Mouse (Mus musculus): ENCODE results near the gene Sox13. TPM values are rescaled to one million over a fixed set of nuclear protein-coding genes. Genes with fewer than 3 reads are reported as not detected.

The Sox13 gene
- 4.0 and 5.2 TPM in 2 replicates for polyA plus RNA-seq (2014; fragmentation: Nextera tagmentation; extraction: Ambion mirVana)

- peak; percentile 75 for ATAC-seq (ENCODE audit: low read depth)
- peak within 1 kb of the TSS; percentile 62 for H3K4me3 ChIP-seq (ENCODE audit: low read depth, low read length)
- H3K27ac ChIP-seq (ENCODE audit: low read depth, low read length): peak within 1 kb of the TSS; percentile 76
- under 1% methylated on average over 89 of the region's 128 CpGs for WGBS
- peak within 1 kb of the TSS; percentile 98 for H3K4me2 ChIP-seq (ENCODE audit: low read depth, low read length)
- no peaks in the 10 kb centered on the region for H3K9me3 ChIP-seq (ENCODE audit: control insufficient read depth, low read length)
- H3K4me1 ChIP-seq (ENCODE audit: control insufficient read depth, insufficient read depth, low read length): 0 out of 2 replicates have a peak, but pooled peaks cover 6% of the 10 kb centered on the region
- no peaks in the 10 kb centered on the region for H3K27me3 ChIP-seq (ENCODE audit: control insufficient read depth, insufficient read depth, low read length)
- no peaks in the 10 kb centered on the region for H3K36me3 ChIP-seq (ENCODE audit: control insufficient read depth, insufficient read depth, low read length)
- peak within 1 kb of the TSS; percentile 77 for H3K9ac ChIP-seq (replicated peaks; ENCODE audit: low read depth, low read length)
Observed at GRCm38 (mm10) chr1:133423543-133424480, at the start of gene Sox13. Sox13 (minus strand) TSS chr1:133424377.

- H3K9ac ChIP-seq (replicated peaks; ENCODE audit: low read depth, low read length): no peak overlapping the region
- H3K36me3 ChIP-seq (ENCODE audit: control insufficient read depth, insufficient read depth, low read length): no peaks in the 10 kb centered on the region
- H3K4me1 ChIP-seq (ENCODE audit: control insufficient read depth, insufficient read depth, low read length): no peaks in the 10 kb centered on the region
- no peak overlapping the region for H3K4me3 ChIP-seq (ENCODE audit: low read depth, low read length)
- no peak for ATAC-seq (ENCODE audit: low read depth)
- no peak overlapping the region for H3K4me2 ChIP-seq (ENCODE audit: low read depth, low read length)
- WGBS: 62% methylated on average over 2 of the region's 2 CpGs
- no peaks in the 10 kb centered on the region for H3K27me3 ChIP-seq (ENCODE audit: control insufficient read depth, insufficient read depth, low read length)
- no peaks in the 10 kb centered on the region for H3K9me3 ChIP-seq (ENCODE audit: control insufficient read depth, low read length)
- H3K27ac ChIP-seq (ENCODE audit: low read depth, low read length): no peak overlapping the region
Observed at GRCm38 (mm10) chr1:133471556-133471955, 47.4 kb upstream of the Sox13 start.

- 74% methylated on average over 7 of the region's 7 CpGs for WGBS
- no peaks in the 10 kb centered on the region for H3K9me3 ChIP-seq (ENCODE audit: control insufficient read depth, low read length)
- ATAC-seq (ENCODE audit: low read depth): no peak
- H3K36me3 ChIP-seq (ENCODE audit: control insufficient read depth, insufficient read depth, low read length): no peaks in the 10 kb centered on the region
- no peak overlapping the region for H3K4me3 ChIP-seq (ENCODE audit: low read depth, low read length)
- H3K4me2 ChIP-seq (ENCODE audit: low read depth, low read length): no peak overlapping the region
- H3K27me3 ChIP-seq (ENCODE audit: control insufficient read depth, insufficient read depth, low read length): no peaks in the 10 kb centered on the region
- no peaks in the 10 kb centered on the region for H3K4me1 ChIP-seq (ENCODE audit: control insufficient read depth, insufficient read depth, low read length)
- H3K9ac ChIP-seq (replicated peaks; ENCODE audit: low read depth, low read length): no peak overlapping the region
- H3K27ac ChIP-seq (ENCODE audit: low read depth, low read length): no peak overlapping the region
Observed at GRCm38 (mm10) chr1:133471086-133471485, 46.9 kb upstream of the Sox13 start.

- WGBS: 17% methylated on average over 10 of the region's 10 CpGs
- H3K36me3 ChIP-seq (ENCODE audit: control insufficient read depth, insufficient read depth, low read length): no peaks in the 10 kb centered on the region
- H3K27ac ChIP-seq (ENCODE audit: low read depth, low read length): no peak overlapping the region
- no peak for ATAC-seq (ENCODE audit: low read depth)
- H3K27me3 ChIP-seq (ENCODE audit: control insufficient read depth, insufficient read depth, low read length): no peaks in the 10 kb centered on the region
- no peak overlapping the region for H3K4me2 ChIP-seq (ENCODE audit: low read depth, low read length)
- H3K4me1 ChIP-seq (ENCODE audit: control insufficient read depth, insufficient read depth, low read length): no peaks in the 10 kb centered on the region
- H3K9ac ChIP-seq (replicated peaks; ENCODE audit: low read depth, low read length): no peak overlapping the region
- no peaks in the 10 kb centered on the region for H3K9me3 ChIP-seq (ENCODE audit: control insufficient read depth, low read length)
- H3K4me3 ChIP-seq (ENCODE audit: low read depth, low read length): no peak overlapping the region
Observed at GRCm38 (mm10) chr1:133470242-133471025, 46.3 kb upstream of the Sox13 start.

- H3K36me3 ChIP-seq (ENCODE audit: control insufficient read depth, insufficient read depth, low read length): no peaks in the 10 kb centered on the region
- H3K9ac ChIP-seq (replicated peaks; ENCODE audit: low read depth, low read length): no peak overlapping the region
- H3K4me2 ChIP-seq (ENCODE audit: low read depth, low read length): no peak overlapping the region
- no peaks in the 10 kb centered on the region for H3K9me3 ChIP-seq (ENCODE audit: control insufficient read depth, low read length)
- H3K4me1 ChIP-seq (ENCODE audit: control insufficient read depth, insufficient read depth, low read length): no peaks in the 10 kb centered on the region
- WGBS: 69% methylated on average over 4 of the region's 4 CpGs
- H3K27me3 ChIP-seq (ENCODE audit: control insufficient read depth, insufficient read depth, low read length): no peaks in the 10 kb centered on the region
- no peak for ATAC-seq (ENCODE audit: low read depth)
- no peak overlapping the region for H3K4me3 ChIP-seq (ENCODE audit: low read depth, low read length)
- no peak overlapping the region for H3K27ac ChIP-seq (ENCODE audit: low read depth, low read length)
Observed at GRCm38 (mm10) chr1:133469213-133469612, 45.0 kb upstream of the Sox13 start.

- no peak for ATAC-seq (ENCODE audit: low read depth)
- Histone ChIP-seq H3K27ac (ENCODE audit: low read depth, low read length) (no peak overlapping the region), H3K4me2 (ENCODE audit: low read depth, low read length) (no peak overlapping the region), H3K27me3 (ENCODE audit: control insufficient read depth, insufficient read depth, low read length) (no peaks in the 10 kb centered on the region), H3K36me3 (ENCODE audit: control insufficient read depth, insufficient read depth, low read length) (no peaks in the 10 kb centered on the region), H3K9me3 (ENCODE audit: control insufficient read depth, low read length) (no peaks in the 10 kb centered on the region), H3K9ac (replicated peaks; ENCODE audit: low read depth, low read length) (no peak overlapping the region), H3K4me1 (ENCODE audit: control insufficient read depth, insufficient read depth, low read length) (no peaks in the 10 kb centered on the region), H3K4me3 (ENCODE audit: low read depth, low read length) (no peak overlapping the region)
- 33% methylated on average over 6 of the region's 6 CpGs for WGBS
Observed at GRCm38 (mm10) chr1:133468751-133469150, 44.6 kb upstream of the Sox13 start.

GRCm38 (mm10) chr1:133467905-133468304, 43.7 kb upstream of the Sox13 start:
- no peaks in the 10 kb centered on the region for H3K4me1 ChIP-seq (ENCODE audit: control insufficient read depth, insufficient read depth, low read length)
- 70% methylated on average over 8 of the region's 8 CpGs for WGBS
- no peak overlapping the region for H3K9ac ChIP-seq (replicated peaks; ENCODE audit: low read depth, low read length)
- H3K27ac ChIP-seq (ENCODE audit: low read depth, low read length): no peak overlapping the region
- no peak for ATAC-seq (ENCODE audit: low read depth)
- no peaks in the 10 kb centered on the region for H3K27me3 ChIP-seq (ENCODE audit: control insufficient read depth, insufficient read depth, low read length)
- no peak overlapping the region for H3K4me2 ChIP-seq (ENCODE audit: low read depth, low read length)
- H3K4me3 ChIP-seq (ENCODE audit: low read depth, low read length): no peak overlapping the region
- no peaks in the 10 kb centered on the region for H3K9me3 ChIP-seq (ENCODE audit: control insufficient read depth, low read length)
- no peaks in the 10 kb centered on the region for H3K36me3 ChIP-seq (ENCODE audit: control insufficient read depth, insufficient read depth, low read length)

- no peak overlapping the region for H3K4me3 ChIP-seq (ENCODE audit: low read depth, low read length)
- WGBS: 91% methylated on average over 5 of the region's 5 CpGs
- no peaks in the 10 kb centered on the region for H3K9me3 ChIP-seq (ENCODE audit: control insufficient read depth, low read length)
- no peaks in the 10 kb centered on the region for H3K36me3 ChIP-seq (ENCODE audit: control insufficient read depth, insufficient read depth, low read length)
- H3K4me1 ChIP-seq (ENCODE audit: control insufficient read depth, insufficient read depth, low read length): no peaks in the 10 kb centered on the region
- H3K27me3 ChIP-seq (ENCODE audit: control insufficient read depth, insufficient read depth, low read length): no peaks in the 10 kb centered on the region
- no peak overlapping the region for H3K27ac ChIP-seq (ENCODE audit: low read depth, low read length)
- H3K4me2 ChIP-seq (ENCODE audit: low read depth, low read length): no peak overlapping the region
- H3K9ac ChIP-seq (replicated peaks; ENCODE audit: low read depth, low read length): no peak overlapping the region
- no peak for ATAC-seq (ENCODE audit: low read depth)
Observed at GRCm38 (mm10) chr1:133463138-133463537, 39.0 kb upstream of the Sox13 start.

GRCm38 (mm10) chr1:133460996-133461395, 36.8 kb upstream of the Sox13 start:
- Histone ChIP-seq H3K4me3 (ENCODE audit: low read depth, low read length) (no peak overlapping the region), H3K4me2 (ENCODE audit: low read depth, low read length) (no peak overlapping the region), H3K9ac (replicated peaks; ENCODE audit: low read depth, low read length) (no peak overlapping the region), H3K9me3 (ENCODE audit: control insufficient read depth, low read length) (no peaks in the 10 kb centered on the region), H3K27ac (ENCODE audit: low read depth, low read length) (no peak overlapping the region), H3K4me1 (ENCODE audit: control insufficient read depth, insufficient read depth, low read length) (no peaks in the 10 kb centered on the region), H3K27me3 (ENCODE audit: control insufficient read depth, insufficient read depth, low read length) (no peaks in the 10 kb centered on the region), H3K36me3 (ENCODE audit: control insufficient read depth, insufficient read depth, low read length) (no peaks in the 10 kb centered on the region)
- no peak for ATAC-seq (ENCODE audit: low read depth)

All from neural tube, embryonic 14.5 days (tissue).